Mouse (Mus musculus): Measurements from ENCODE around the gene Golph3l. TPM values are rescaled to one million over a fixed set of nuclear protein-coding genes. Genes with fewer than 3 reads are reported as not detected.

Golph3l gene
- polyA plus RNA-seq, 1 experiment = 4.5 TPM

GRCm38 (mm10) chr3:95657711-95658110 is 69.0 kb downstream of the Golph3l start:
- Histone ChIP-seq H3K79me2 (ENCODE audit: control insufficient read depth, insufficient read depth) (peaks cover 56% of the 10 kb centered on the region), H3K4me3 (ENCODE audit: insufficient read depth, poor library complexity, severe bottlenecking) (peak overlapping the region; percentile 83), H3ac (ENCODE audit: control insufficient read depth, insufficient read length, low read depth) (no peak overlapping the region), H3K79me3 (ENCODE audit: low read depth) (peaks cover 38% of the 10 kb centered on the region), H3K36me3 (ENCODE audit: control insufficient read depth, insufficient read depth) (peaks cover 32% of the 10 kb centered on the region), H3K27me3 (ENCODE audit: control insufficient read depth, insufficient read depth, insufficient read length) (no peaks in the 10 kb centered on the region)
- TF ChIP-seq CEBPB (IDR thresholded peaks at IDR 0.05; ENCODE audit: low read depth) = no peak
- no peak for TF ChIP-seq MYOG (IDR thresholded peaks at IDR 0.05; ENCODE audit: control insufficient read depth, extremely low read depth, insufficient read length)
- TF ChIP-seq USF1 (IDR thresholded peaks at IDR 0.05; ENCODE audit: low read depth) = no peak
- TF ChIP-seq MAX (IDR thresholded peaks at IDR 0.05) = no peak
- TF ChIP-seq MYOD1 (IDR thresholded peaks at IDR 0.05; ENCODE audit: control insufficient read depth, insufficient read length, low read depth) = no peak
- no peak for TF ChIP-seq FOSL1 (IDR thresholded peaks at IDR 0.05; ENCODE audit: insufficient read depth, low read length, poor library complexity, severe bottlenecking)
- no peak for TF ChIP-seq CTCF (IDR thresholded peaks at IDR 0.05; ENCODE audit: control insufficient read depth, insufficient read depth, insufficient read length)

DNA sequence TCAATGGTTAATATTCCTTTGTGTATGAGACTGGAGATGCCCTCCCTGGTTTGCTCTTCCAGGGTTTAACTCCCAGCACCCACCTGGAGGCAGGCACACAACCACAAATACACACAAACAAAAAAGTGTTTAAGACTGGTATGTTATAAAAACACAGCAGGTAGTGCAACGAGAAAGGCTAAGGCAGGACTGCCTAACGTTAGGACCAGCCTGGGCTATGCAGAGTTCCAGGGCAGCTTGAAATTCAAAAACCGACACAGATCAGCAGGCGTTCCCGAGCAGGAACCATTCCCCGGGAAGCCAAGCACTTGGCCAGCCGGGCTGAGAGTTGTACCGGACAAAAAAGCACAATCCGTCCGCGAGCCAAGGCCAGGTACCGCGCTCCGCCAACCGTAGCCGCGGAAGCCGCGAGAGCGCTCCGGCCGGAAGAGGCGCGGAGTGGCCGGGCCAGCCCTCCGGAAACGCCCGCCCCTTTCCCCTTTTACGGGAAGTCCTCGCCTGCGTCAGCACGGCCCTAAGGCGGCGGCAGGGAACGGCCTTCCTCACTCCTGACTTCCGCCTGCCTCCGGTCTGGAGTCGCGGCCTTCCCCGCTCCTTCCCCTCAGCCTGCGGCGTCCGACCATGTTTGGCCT is 69.6 kb downstream of the Golph3l start, which contains the start of gene Mcl1:
Mcl1 (plus strand) TSS at position 553 of the 632 bp plus-strand sequence.
- H3ac ChIP-seq (ENCODE audit: control insufficient read depth, insufficient read length, low read depth) = peak within 1 kb of the TSS; percentile 81

DNA sequence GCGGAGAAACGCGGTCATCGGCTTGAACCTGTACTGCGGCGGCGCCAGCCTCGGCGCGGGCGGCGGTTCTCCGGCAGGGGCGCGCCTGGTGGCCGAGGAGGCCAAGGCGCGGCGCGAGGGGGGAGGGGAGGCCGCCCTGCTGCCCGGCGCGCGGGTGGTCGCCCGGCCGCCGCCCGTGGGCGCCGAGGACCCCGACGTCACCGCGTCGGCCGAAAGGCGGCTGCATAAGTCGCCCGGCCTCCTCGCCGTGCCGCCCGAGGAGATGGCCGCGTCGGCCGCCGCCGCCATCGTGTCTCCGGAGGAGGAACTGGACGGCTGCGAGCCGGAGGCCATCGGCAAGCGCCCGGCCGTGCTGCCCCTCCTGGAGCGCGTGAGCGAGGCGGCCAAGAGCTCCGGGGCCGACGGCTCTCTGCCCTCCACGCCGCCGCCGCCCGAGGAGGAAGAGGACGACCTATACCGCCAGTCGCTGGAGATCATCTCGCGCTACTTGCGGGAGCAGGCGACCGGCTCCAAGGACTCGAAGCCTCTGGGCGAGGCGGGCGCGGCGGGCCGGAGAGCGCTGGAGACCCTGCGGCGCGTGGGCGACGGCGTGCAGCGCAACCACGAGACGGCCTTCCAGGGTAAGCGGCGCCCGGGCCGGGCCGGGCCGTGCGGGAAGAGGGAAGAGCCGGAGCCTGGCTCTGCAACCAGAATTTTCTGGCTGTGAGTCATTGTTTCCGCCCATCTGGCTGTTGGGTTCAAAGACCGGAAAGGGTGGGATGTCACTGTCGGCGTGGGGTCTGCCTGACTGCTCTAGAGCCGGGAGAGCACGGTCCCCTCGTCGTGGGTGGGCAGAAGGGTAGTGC is 70.4 kb downstream of the Golph3l start:
- Histone ChIP-seq H3K79me2 (ENCODE audit: control insufficient read depth, insufficient read depth) (peaks cover 69% of the 10 kb centered on the region), H3K36me3 (ENCODE audit: control insufficient read depth, insufficient read depth) (peaks cover 41% of the 10 kb centered on the region)
- TF ChIP-seq CEBPB (IDR thresholded peaks at IDR 0.05; ENCODE audit: low read depth) (no peak), FOSL1 (IDR thresholded peaks at IDR 0.05; ENCODE audit: insufficient read depth, low read length, poor library complexity, severe bottlenecking) (no peak), MAX (IDR thresholded peaks at IDR 0.05) (no peak)

More for the DNA sequence above, 69.6 kb downstream of the Golph3l start, which contains the start of gene Mcl1:
- Histone ChIP-seq H3K4me3 (ENCODE audit: insufficient read depth, poor library complexity, severe bottlenecking) (peak within 1 kb of the TSS; percentile 83), H3K79me3 (ENCODE audit: low read depth) (peaks cover 44% of the 10 kb centered on the region), H3K27me3 (ENCODE audit: control insufficient read depth, insufficient read depth, insufficient read length) (no peaks in the 10 kb centered on the region), H3K36me3 (ENCODE audit: control insufficient read depth, insufficient read depth) (peaks cover 38% of the 10 kb centered on the region), H3K79me2 (ENCODE audit: control insufficient read depth, insufficient read depth) (peaks cover 63% of the 10 kb centered on the region)
- TF ChIP-seq FOSL1 (IDR thresholded peaks at IDR 0.05; ENCODE audit: insufficient read depth, low read length, poor library complexity, severe bottlenecking) = no peak
- peak; percentile 68 for TF ChIP-seq MAX (IDR thresholded peaks at IDR 0.05)

GRCm38 (mm10) chr3:95659948-95660347 is 71.2 kb downstream of the Golph3l start:
- Histone ChIP-seq H3ac (ENCODE audit: control insufficient read depth, insufficient read length, low read depth) (peak overlapping the region; percentile 81), H3K79me3 (ENCODE audit: low read depth) (peaks cover 55% of the 10 kb centered on the region), H3K4me3 (ENCODE audit: insufficient read depth, poor library complexity, severe bottlenecking) (peak overlapping the region; percentile 83), H3K27me3 (ENCODE audit: control insufficient read depth, insufficient read depth, insufficient read length) (no peaks in the 10 kb centered on the region), H3K79me2 (ENCODE audit: control insufficient read depth, insufficient read depth) (peaks cover 78% of the 10 kb centered on the region), H3K36me3 (ENCODE audit: control insufficient read depth, insufficient read depth) (peaks cover 46% of the 10 kb centered on the region)
- TF ChIP-seq MYOD1 (IDR thresholded peaks at IDR 0.05; ENCODE audit: control insufficient read depth, insufficient read length, low read depth) (no peak), FOSL1 (IDR thresholded peaks at IDR 0.05; ENCODE audit: insufficient read depth, low read length, poor library complexity, severe bottlenecking) (no peak), CEBPB (IDR thresholded peaks at IDR 0.05; ENCODE audit: low read depth) (no peak), USF1 (IDR thresholded peaks at IDR 0.05; ENCODE audit: low read depth) (no peak), MYOG (IDR thresholded peaks at IDR 0.05; ENCODE audit: control insufficient read depth, extremely low read depth, insufficient read length) (no peak), MAX (IDR thresholded peaks at IDR 0.05) (no peak), CTCF (IDR thresholded peaks at IDR 0.05; ENCODE audit: control insufficient read depth, insufficient read depth, insufficient read length) (no peak)

More for the DNA sequence above, 70.4 kb downstream of the Golph3l start:
- peaks cover 50% of the 10 kb centered on the region for H3K79me3 ChIP-seq (ENCODE audit: low read depth)
- peak overlapping the region; percentile 83 for H3K4me3 ChIP-seq (ENCODE audit: insufficient read depth, poor library complexity, severe bottlenecking)
- no peaks in the 10 kb centered on the region for H3K27me3 ChIP-seq (ENCODE audit: control insufficient read depth, insufficient read depth, insufficient read length)
- H3ac ChIP-seq (ENCODE audit: control insufficient read depth, insufficient read length, low read depth) = peak overlapping the region; percentile 81

GRCm38 (mm10) chr3:95660788-95661478 is 72.2 kb downstream of the Golph3l start:
- peaks cover 51% of the 10 kb centered on the region for H3K36me3 ChIP-seq (ENCODE audit: control insufficient read depth, insufficient read depth)
- no peaks in the 10 kb centered on the region for H3K27me3 ChIP-seq (ENCODE audit: control insufficient read depth, insufficient read depth, insufficient read length)
- TF ChIP-seq MYOD1 (IDR thresholded peaks at IDR 0.05; ENCODE audit: control insufficient read depth, insufficient read length, low read depth) = no peak
- no peak for TF ChIP-seq CTCF (IDR thresholded peaks at IDR 0.05; ENCODE audit: control insufficient read depth, insufficient read depth, insufficient read length)
- no peak for TF ChIP-seq USF1 (IDR thresholded peaks at IDR 0.05; ENCODE audit: low read depth)
- TF ChIP-seq FOSL1 (IDR thresholded peaks at IDR 0.05; ENCODE audit: insufficient read depth, low read length, poor library complexity, severe bottlenecking) = no peak
- no peak for TF ChIP-seq MYOG (IDR thresholded peaks at IDR 0.05; ENCODE audit: control insufficient read depth, extremely low read depth, insufficient read length)
- TF ChIP-seq MAX (IDR thresholded peaks at IDR 0.05) = no peak
- TF ChIP-seq CEBPB (IDR thresholded peaks at IDR 0.05; ENCODE audit: low read depth) = no peak
- peak overlapping the region; percentile 41 for H3ac ChIP-seq (ENCODE audit: control insufficient read depth, insufficient read length, low read depth)
- H3K4me3 ChIP-seq (ENCODE audit: insufficient read depth, poor library complexity, severe bottlenecking) = peak overlapping the region; percentile 83
- peaks cover 87% of the 10 kb centered on the region for H3K79me2 ChIP-seq (ENCODE audit: control insufficient read depth, insufficient read depth)
- peaks cover 62% of the 10 kb centered on the region for H3K79me3 ChIP-seq (ENCODE audit: low read depth)

Data from C2C12 (cell line).